18 mouse cellular contexts compared by ENCODE assay signal in genomic region chr5:99382786-99383185, GRCm38 (mm10).
DNase-seq lines count a peak whose midpoint lies in the region; ATAC-seq lines count a peak whose summit lies in the region.
"Had no signal": no experiment of that assay in that cellular context is flagged by ENCODE, and none has a peak within 500 bp of the region (broad histone marks: within the 10 kb centered on the region; RNA-seq: fewer than 3 reads in every experiment).

No protein-coding gene starts in this region.

- DNase-seq in hindbrain, embryonic 14.5 days (ENCODE audit: low spot score): no peak
- peak; percentile 31 to 35 for DNase-seq in spleen, adult 18-20 months
- no peak for DNase-seq in spleen, adult 12 weeks (ENCODE audit: low spot score)
- DNase-seq in frontal cortex, postnatal 25 days (ENCODE audit: low spot score in 2 of 2): no peak
- no peak for DNase-seq in layer of hippocampus, postnatal 36 days
- DNase-seq: adrenal gland, postnatal 14 days; cerebellum, adult 8-10 months; gastrocnemius, adult 2 months; right cerebral cortex, postnatal 25 days had no signal

- H3K4me2 ChIP-seq in hindbrain, embryonic 15.5 days: no peak overlapping the region
- H3K4me2 ChIP-seq in hindbrain, embryonic 14.5 days (replicated peaks): no peak overlapping the region
- H3K4me2 ChIP-seq: embryonic facial prominence, embryonic 13.5 days; hindbrain, embryonic 12.5 days; intestine, embryonic 15.5 days; kidney, embryonic 15.5 days; liver, embryonic 15.5 days; midbrain, embryonic 15.5 days had no signal

- 54% methylated on average over 5 of the region's 5 CpGs for WGBS in hindbrain, embryonic 15.5 days
- WGBS in hindbrain, embryonic 14.5 days: 56% methylated on average over 5 of the region's 5 CpGs

- H3K36me3 ChIP-seq in hindbrain, embryonic 15.5 days: no peaks in the 10 kb centered on the region
- no peaks in the 10 kb centered on the region for H3K36me3 ChIP-seq in hindbrain, embryonic 14.5 days (replicated peaks; ENCODE audit: control insufficient read depth, insufficient read depth)
- H3K36me3 ChIP-seq: embryonic facial prominence, embryonic 13.5 days; hindbrain, embryonic 12.5 days; intestine, embryonic 15.5 days; kidney, embryonic 15.5 days; liver, embryonic 15.5 days; midbrain, embryonic 15.5 days had no signal

- H3K4me3 ChIP-seq in hindbrain, embryonic 15.5 days: no peak overlapping the region
- H3K4me3 ChIP-seq in hindbrain, embryonic 14.5 days (replicated peaks; ENCODE audit: low read length): no peak overlapping the region
- H3K4me3 ChIP-seq: embryonic facial prominence, embryonic 13.5 days; gastrocnemius, adult 2 months; hindbrain, embryonic 12.5 days; intestine, embryonic 15.5 days; kidney, embryonic 15.5 days; liver, embryonic 15.5 days; midbrain, embryonic 15.5 days had no signal

- 0 out of 2 replicates have a peak overlapping the region, but pooled peaks have one; percentile 13 for H3K27ac ChIP-seq in hindbrain, embryonic 15.5 days (replicated peaks)
- no peak overlapping the region for H3K27ac ChIP-seq in hindbrain, embryonic 14.5 days
- H3K27ac ChIP-seq: embryonic facial prominence, embryonic 13.5 days; gastrocnemius, adult 2 months; hindbrain, embryonic 12.5 days; intestine, embryonic 15.5 days; kidney, embryonic 15.5 days; liver, embryonic 15.5 days; midbrain, embryonic 15.5 days had no signal

- H3K27me3 ChIP-seq in hindbrain, embryonic 15.5 days: 0 out of 2 replicates have a peak, but pooled peaks cover 7% of the 10 kb centered on the region
- H3K27me3 ChIP-seq in hindbrain, embryonic 14.5 days (ENCODE audit: control insufficient read depth, insufficient read depth, low read length): peaks cover 25% of the 10 kb centered on the region
- H3K27me3 ChIP-seq: embryonic facial prominence, embryonic 13.5 days; intestine, embryonic 15.5 days; liver, embryonic 15.5 days had no signal

- no peak for ATAC-seq in hindbrain, embryonic 15.5 days (ENCODE audit: low FRiP score, low read depth)
- ATAC-seq in hindbrain, embryonic 14.5 days (ENCODE audit: low FRiP score): no peak
- peak; percentile 81 for ATAC-seq in megakaryocyte progenitor cell, adult 5-6 weeks (replicated peaks; ENCODE audit: poor library complexity)
- ATAC-seq: forebrain, embryonic 16.5 days; intestine, embryonic 15.5 days; midbrain, embryonic 15.5 days had no signal

- no peaks in the 10 kb centered on the region for H3K9me3 ChIP-seq in hindbrain, embryonic 15.5 days
- H3K9me3 ChIP-seq in hindbrain, embryonic 14.5 days (ENCODE audit: control insufficient read depth, low read length): no peaks in the 10 kb centered on the region
- H3K9me3 ChIP-seq: embryonic facial prominence, embryonic 13.5 days; hindbrain, embryonic 12.5 days; intestine, embryonic 15.5 days; kidney, embryonic 15.5 days; liver, embryonic 15.5 days; midbrain, embryonic 15.5 days had no signal

- no peak overlapping the region for H3K9ac ChIP-seq in hindbrain, embryonic 15.5 days
- no peak overlapping the region for H3K9ac ChIP-seq in hindbrain, embryonic 14.5 days
- H3K9ac ChIP-seq: embryonic facial prominence, embryonic 13.5 days; hindbrain, embryonic 12.5 days; intestine, embryonic 15.5 days; kidney, embryonic 15.5 days; liver, embryonic 15.5 days; midbrain, embryonic 15.5 days had no signal

- H3K4me1 ChIP-seq in hindbrain, embryonic 15.5 days (replicated peaks): peaks cover 42% of the 10 kb centered on the region
- peaks cover 32% of the 10 kb centered on the region for H3K4me1 ChIP-seq in hindbrain, embryonic 14.5 days (replicated peaks; ENCODE audit: control insufficient read depth, insufficient read depth, low read length)

Comparison
In these comparisons a context has a peak if more than half of its experiments do, and no peak if none do; other contexts are left out.
1. DNase-seq: peak in spleen, adult 18-20 months (2 of 2); none in hindbrain, embryonic 14.5 days (single experiment), spleen, adult 12 weeks (single experiment), frontal cortex, postnatal 25 days (0 of 2) and layer of hippocampus, postnatal 36 days (0 of 2).